Mouse (Mus musculus): ENCODE measurements around the gene Tollip.

DNA sequence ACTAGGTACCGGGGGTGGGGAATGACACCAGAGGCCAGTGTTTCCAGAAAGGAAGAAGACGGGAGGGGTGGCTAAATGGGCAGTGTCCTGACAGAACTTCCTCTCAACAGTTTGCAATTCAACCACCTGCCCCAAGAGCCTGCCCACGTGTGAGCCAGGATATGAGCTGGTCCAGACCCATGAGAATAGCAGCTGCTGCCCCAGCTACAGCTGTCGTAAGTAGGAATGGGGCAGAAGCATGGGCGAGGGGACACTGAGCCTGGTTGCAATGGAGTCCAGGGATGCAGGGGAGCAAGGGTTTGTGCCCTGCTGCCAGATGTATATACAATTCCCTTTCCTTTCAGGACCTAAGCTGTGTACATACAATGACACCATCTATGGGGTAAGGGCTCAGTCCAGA lies 48.7 kb downstream of the Tollip start:
- no peak for TF ChIP-seq ZNF384 (IDR thresholded peaks at IDR 0.05; ENCODE audit: low read depth, low read length)
- no peak for TF ChIP-seq HCFC1 (IDR thresholded peaks at IDR 0.05; ENCODE audit: borderline replicate concordance, insufficient read depth, low read length)

Measured in ES-E14 (cell line).